Mouse (Mus musculus) heart, postnatal 0 days (tissue): ENCODE measurements around the gene Timp4. TPM values are rescaled to one million over a fixed set of nuclear protein-coding genes. Genes with fewer than 3 reads are reported as not detected.
"Not testable (repeated sequence)": the region's sequence is repeated elsewhere in the genome, so short reads cannot be mapped to it uniquely, and the experiment has no call there.

ENCODE experiments used
- ATAC-seq: fragments of 200-750 bp; cut with Nextera tagmentation; 2 replicates; pipeline ENCODE4 v1.8.0; 2017; ENCODE audit warnings: low read depth, moderate number of reproducible peaks, moderate library complexity; ENCODE audit not compliant: insufficient read depth
- DNase-seq: peaks from one replicate; pipeline ENCODE4 v3.0.0-alpha.2; 2016; ENCODE audit warnings: low spot score
- H3K27ac ChIP-seq: fragments of 300-500 bp; sonication (generic); 2 replicates; pipeline ENCODE4 v1.5.1; 2014; ENCODE audit warnings: low read depth, mild to moderate bottlenecking
- H3K27me3 ChIP-seq: fragments of 300-500 bp; sonication (generic); 2 replicates; pipeline ENCODE4 v1.6.1; 2014; ENCODE audit warnings: low read length, mixed read lengths; ENCODE audit not compliant: control insufficient read depth, insufficient read depth
- H3K36me3 ChIP-seq: fragments of 300-500 bp; sonication (generic); replicated peaks from 2 replicates; pipeline ENCODE4 v1.6.1; 2014; ENCODE audit warnings: low read length, mixed read lengths; ENCODE audit not compliant: control insufficient read depth, insufficient read depth
- H3K4me1 ChIP-seq: fragments of 300-500 bp; sonication (generic); 2 replicates; pipeline ENCODE4 v1.6.1; 2014; ENCODE audit warnings: antibody characterized with exemption; ENCODE audit not compliant: control insufficient read depth, insufficient read depth
- H3K4me2 ChIP-seq: fragments of 300-500 bp; sonication (generic); 2 replicates; pipeline ENCODE4 v1.6.1; 2014; ENCODE audit warnings: low read depth, mild to moderate bottlenecking, low read length, moderate library complexity
- H3K4me3 ChIP-seq: fragments of 300-500 bp; sonication (generic); 2 replicates; pipeline ENCODE4 v1.5.1; 2014; ENCODE audit warnings: low read depth, low read length
- H3K9ac ChIP-seq: fragments of 300-500 bp; sonication (generic); replicated peaks from 2 replicates; pipeline ENCODE4 v1.6.1; 2014; ENCODE audit warnings: low read depth, low read length, mixed read lengths
- H3K9me3 ChIP-seq: fragments of 300-500 bp; sonication (generic); replicated peaks from 2 replicates; pipeline ENCODE4 v1.6.1; 2016; ENCODE audit warnings: low read length; ENCODE audit not compliant: control insufficient read depth
- CTCF ChIP-seq: IDR thresholded peaks from 2 replicates; pipeline ENCODE4 v1.5.1; 2016; ENCODE audit warnings: antibody characterized with exemption, control low read depth, low read depth
- EP300 ChIP-seq: IDR thresholded peaks from 2 replicates; pipeline ENCODE4 v1.6.1; 2016; ENCODE audit warnings: antibody characterized with exemption, low read depth
- WGBS: fragments of 180-500 bp; shearing (Covaris S2); extraction: QIAGEN DNeasy Blood & Tissue Kit; methylation state at CpG from one replicate; pipeline ENCODE4 v1.1.7; 2014; 5-methylcytosine and 5-hydroxymethylcytosine counted together
- polyA plus RNA-seq: library from polyadenylated mRNA; unstranded; fragments of >200 nt; fragmentation: Nextera tagmentation; extraction: Ambion mirVana; gene quantifications from 2 replicates; pipeline ENCODE4 v1.2.1, GENCODE M21; 2015
- total RNA-seq: library from RNA; depleted of rRNA; stranded (reverse); fragments of >200 nt; gene quantifications from 2 replicates; pipeline ENCODE4 v1.2.3, GENCODE M21; 2014; ENCODE audit warnings: low replicate concordance

Timp4 gene
- total and polyA plus RNA-seq, 2 experiments from 2014 or later = 8.8 to 9.7 TPM

DNA sequence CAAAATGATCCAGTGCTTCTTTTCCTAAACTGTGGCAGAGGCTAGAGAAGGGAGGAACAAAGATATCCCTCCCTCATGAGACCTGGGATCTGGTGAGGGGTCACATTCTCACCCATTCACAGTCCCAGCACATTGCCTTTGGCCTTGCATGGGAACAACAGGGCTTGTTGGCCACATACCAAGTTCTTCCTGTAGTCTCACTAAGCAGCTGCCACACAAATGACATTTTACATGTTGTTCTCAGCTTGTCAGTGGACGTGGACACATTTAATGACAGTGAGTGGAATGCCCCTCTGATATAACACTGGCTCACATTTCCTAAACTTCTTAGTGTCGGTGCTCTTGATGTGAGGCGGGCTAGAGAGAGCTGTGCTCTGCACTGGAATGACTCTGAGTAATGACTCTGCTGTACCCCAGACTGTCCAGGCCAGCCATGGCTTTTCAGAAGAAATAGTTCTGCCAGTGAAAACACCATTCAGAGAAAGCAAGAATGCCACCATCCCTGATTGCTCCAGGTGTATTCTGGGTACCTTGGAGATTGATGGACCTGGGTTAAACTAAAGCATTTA, 10.8 kb downstream of the Timp4 start:
- ATAC-seq (peak; percentile 47), DNase-seq (peak; percentile 25)
- WGBS = 17% methylated on average over 3 of the region's 3 CpGs
- H3K9ac ChIP-seq = no peak overlapping the region
- no peaks in the 10 kb centered on the region for H3K36me3 ChIP-seq
- H3K4me1 ChIP-seq = peaks cover 20% of the 10 kb centered on the region; the same call in 1 of the 2 replicates
- H3K4me2 ChIP-seq = peak overlapping the region; percentile 21; the same call in 1 of the 2 replicates
- TF ChIP-seq CTCF (no peak), EP300 (no peak)
- H3K27ac ChIP-seq = peak overlapping the region; percentile 73
- no peak overlapping the region for H3K4me3 ChIP-seq
- no peaks in the 10 kb centered on the region for H3K9me3 ChIP-seq
- peaks cover 58% of the 10 kb centered on the region for H3K27me3 ChIP-seq

DNA sequence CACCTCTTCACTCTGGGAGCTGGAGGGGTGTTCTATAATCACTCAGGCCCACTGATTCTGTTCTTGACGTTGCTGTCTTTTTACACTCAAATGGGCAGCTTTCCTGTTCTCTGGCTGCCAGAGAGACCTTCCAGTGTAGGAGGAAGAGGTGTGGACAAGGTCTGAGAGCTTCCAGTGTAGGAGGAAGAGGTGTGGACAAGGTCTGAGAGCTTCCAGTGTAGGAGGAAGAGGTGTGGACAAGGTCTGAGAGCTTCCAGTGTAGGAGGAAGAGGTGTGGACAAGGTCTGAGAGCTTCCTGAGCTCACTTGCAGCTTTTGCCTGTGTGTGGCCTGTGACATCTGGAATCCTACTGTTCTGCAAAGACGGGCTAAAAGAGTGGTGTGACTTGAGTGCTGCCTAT, 11.6 kb downstream of the Timp4 start:
- Histone ChIP-seq H3K4me2 (peak overlapping the region; percentile 21; the same call in 1 of the 2 replicates), H3K4me1 (peaks cover 20% of the 10 kb centered on the region; the same call in 1 of the 2 replicates), H3K27me3 (peaks cover 55% of the 10 kb centered on the region), H3K27ac (peak overlapping the region; percentile 73), H3K4me3 (peak overlapping the region; percentile 7; the same call in 1 of the 2 replicates)
- not testable (repeated sequence) for H3K9ac ChIP-seq, H3K9me3 ChIP-seq, H3K36me3 ChIP-seq
- peak; percentile 84 for ATAC-seq
- 8% methylated on average over 2 of the region's 2 CpGs for WGBS
- peak; percentile 21 for DNase-seq
- peak; percentile 80 for TF ChIP-seq EP300

DNA sequence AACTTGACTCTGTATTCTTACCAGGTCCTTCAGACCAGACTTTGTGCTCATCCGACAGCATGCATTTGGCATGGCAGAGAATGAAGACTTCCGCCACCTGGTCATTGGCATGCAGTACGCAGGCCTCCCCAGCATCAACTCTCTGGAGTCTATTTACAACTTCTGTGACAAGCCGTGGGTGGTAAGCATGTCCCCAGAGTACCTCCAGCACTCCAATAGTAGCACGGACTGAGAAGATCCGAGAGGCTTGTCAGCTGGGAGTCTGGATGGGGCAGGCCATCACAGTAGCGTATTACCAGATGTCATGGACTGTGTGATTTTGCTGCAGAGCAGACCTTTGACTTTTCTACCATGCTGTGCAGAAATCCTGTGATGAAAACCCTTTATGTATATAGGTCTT, 12.7 kb downstream of the Timp4 start:
- TF ChIP-seq CTCF (no peak), EP300 (no peak)
- Histone ChIP-seq H3K9ac (no peak overlapping the region), H3K4me1 (peaks cover 20% of the 10 kb centered on the region; the same call in 1 of the 2 replicates), H3K9me3 (no peaks in the 10 kb centered on the region), H3K27ac (peak overlapping the region; percentile 72), H3K4me3 (no peak overlapping the region), H3K36me3 (no peaks in the 10 kb centered on the region), H3K4me2 (no peak overlapping the region), H3K27me3 (peaks cover 55% of the 10 kb centered on the region)
- ATAC-seq (no peak), DNase-seq (no peak)
- 78% methylated on average over 7 of the region's 7 CpGs for WGBS

DNA sequence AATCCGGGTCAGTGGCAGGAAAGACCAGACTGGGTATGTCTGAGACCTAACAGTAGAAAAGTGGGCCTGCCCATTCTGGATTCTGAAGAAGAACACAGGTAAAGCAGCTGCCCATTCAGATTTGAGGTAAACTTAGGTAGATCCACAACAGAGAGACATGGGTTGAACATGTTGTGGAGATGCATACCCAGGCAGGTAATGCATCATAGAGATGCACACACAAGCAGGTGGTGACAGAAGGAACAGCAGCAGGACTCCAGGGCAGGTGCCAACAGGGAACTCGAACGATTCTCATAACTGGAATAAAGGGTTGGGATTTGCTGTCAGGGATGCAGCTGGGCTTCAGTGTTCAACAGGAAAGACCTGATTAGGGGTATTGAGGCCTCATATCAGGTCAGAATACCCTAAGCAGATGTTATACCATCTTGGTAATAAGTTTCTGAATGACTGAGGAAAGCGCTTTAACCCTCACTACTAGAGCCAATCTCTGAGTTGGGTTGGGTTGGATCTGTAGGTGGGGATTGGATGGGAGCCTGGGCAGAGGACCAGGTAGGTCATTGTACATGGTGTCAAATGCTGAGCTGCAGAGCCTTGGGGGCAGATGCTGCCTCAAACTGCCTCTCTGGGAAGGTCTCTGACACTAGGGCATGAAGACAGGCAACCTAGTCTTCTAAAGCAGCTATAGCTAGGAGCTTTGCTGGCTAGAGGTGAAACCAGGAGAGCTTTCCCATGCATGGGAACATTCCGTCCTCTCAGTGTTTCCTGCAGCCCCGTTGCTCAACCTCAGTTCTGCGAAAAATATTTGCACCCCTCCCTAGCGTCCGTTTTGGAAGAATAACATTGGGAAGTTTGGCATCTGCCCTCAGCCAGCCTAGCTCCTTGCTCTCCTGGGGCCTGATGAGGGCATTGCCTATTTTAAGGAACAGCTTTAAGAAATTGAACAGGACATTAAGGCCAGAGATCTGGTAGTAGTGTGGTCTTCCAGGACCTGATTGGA, 13.7 kb downstream of the Timp4 start:
- H3K4me2 ChIP-seq = no peak overlapping the region
- peak overlapping the region; percentile 72 for H3K27ac ChIP-seq
- H3K36me3 ChIP-seq = no peaks in the 10 kb centered on the region
- no peak overlapping the region for H3K4me3 ChIP-seq
- peaks cover 52% of the 10 kb centered on the region for H3K27me3 ChIP-seq
- H3K9me3 ChIP-seq = no peaks in the 10 kb centered on the region
- H3K9ac ChIP-seq = no peak overlapping the region
- H3K4me1 ChIP-seq = peaks cover 20% of the 10 kb centered on the region; the same call in 1 of the 2 replicates
- DNase-seq (no peak), ATAC-seq (peak; percentile 9; the same call in 1 of the 2 replicates)
- TF ChIP-seq EP300 = peak; percentile 87
- no peak for TF ChIP-seq CTCF
- WGBS = 62% methylated on average over 9 of the region's 9 CpGs

DNA sequence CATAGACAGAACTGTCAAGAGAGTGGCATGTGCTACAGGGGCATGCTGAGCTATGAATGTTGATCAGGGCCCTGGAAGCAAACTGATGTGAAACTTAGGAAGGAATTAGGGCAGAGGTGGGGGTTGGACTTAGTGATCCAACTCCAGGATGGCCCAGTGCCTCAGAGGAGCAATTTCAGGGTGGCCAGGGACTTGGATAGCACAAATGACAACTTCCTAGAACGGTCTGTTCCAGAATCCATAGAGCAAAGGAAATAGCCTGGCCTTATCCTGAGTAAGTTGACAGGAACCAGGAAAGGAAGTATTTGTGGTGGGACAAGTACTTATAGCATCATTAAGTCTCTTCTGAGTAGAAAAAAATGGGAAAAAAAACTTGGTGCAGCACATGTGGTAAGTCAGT, 19.4 kb downstream of the Timp4 start:
- H3K36me3 ChIP-seq = no peaks in the 10 kb centered on the region
- 58% methylated on average over 1 of the region's 1 CpGs for WGBS
- TF ChIP-seq CTCF = no peak
- TF ChIP-seq EP300 = peak; percentile 95
- peaks cover 35% of the 10 kb centered on the region for H3K27me3 ChIP-seq
- H3K9me3 ChIP-seq = no peaks in the 10 kb centered on the region
- DNase-seq = peak; percentile 13
- no peak overlapping the region for H3K4me2 ChIP-seq
- H3K9ac ChIP-seq = no peak overlapping the region
- peak overlapping the region; percentile 77 for H3K27ac ChIP-seq
- H3K4me3 ChIP-seq = no peak overlapping the region
- no peaks in the 10 kb centered on the region for H3K4me1 ChIP-seq
- ATAC-seq = peak; percentile 62
